Mouse (Mus musculus): Measurements from ENCODE around the gene Itpr1. TPM values are rescaled to one million over a fixed set of nuclear protein-coding genes. Genes with fewer than 3 reads are reported as not detected.
A peak's percentile ranks its signal among the peaks of the same experiment; 100 is the strongest.

The Itpr1 gene
- polyA plus RNA-seq, 2 experiments = 10.7 to 17.1 TPM

DNA sequence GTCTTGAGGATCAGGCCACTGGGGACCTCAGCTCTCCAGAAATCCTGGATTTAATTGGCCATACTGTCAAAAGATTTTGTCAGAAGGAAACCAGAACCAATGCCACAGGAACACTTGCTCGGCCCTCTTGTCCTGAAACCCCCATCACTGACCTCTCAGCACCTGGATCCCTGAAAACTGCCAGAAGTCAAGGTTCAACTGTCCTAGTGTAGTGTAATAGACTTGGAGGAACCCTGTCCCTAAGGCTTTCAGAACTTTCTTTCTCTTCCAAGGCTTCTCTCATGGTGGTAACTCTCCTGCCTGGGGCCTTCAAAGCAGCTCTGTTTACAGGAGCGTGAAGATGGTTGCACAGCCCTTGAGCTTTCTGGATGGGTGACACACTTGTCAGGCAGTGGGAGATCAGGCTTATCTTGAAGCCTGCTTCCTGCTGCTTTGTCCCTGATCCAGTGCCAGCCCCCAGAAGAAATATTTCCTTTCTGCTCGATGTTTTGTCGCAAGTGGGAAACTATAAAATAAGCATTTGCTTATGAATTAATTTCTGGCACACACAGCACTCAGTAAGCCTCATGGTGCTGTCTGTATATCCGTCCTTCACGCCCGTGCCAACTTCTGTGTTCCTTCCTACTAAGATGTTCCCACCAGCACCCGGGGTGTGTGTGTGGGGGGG, 234.4 kb downstream of the Itpr1 start:
- TF ChIP-seq POLR2A (IDR thresholded peaks at IDR 0.05; ENCODE audit: borderline replicate concordance, extremely low read depth, insufficient read depth, insufficient read length) = no peak
- no peak for DNase-seq (ENCODE audit: low spot score)

GRCm38 (mm10) chr6:108448016-108448735, 235.3 kb downstream of the Itpr1 start:
- H3K9me3 ChIP-seq (ENCODE audit: control insufficient read depth, low read length) = no peaks in the 10 kb centered on the region
- no peak overlapping the region for H3K9ac ChIP-seq (ENCODE audit: low read depth, low read length, severe bottlenecking)
- no peaks in the 10 kb centered on the region for H3K27me3 ChIP-seq (ENCODE audit: control insufficient read depth, insufficient read depth, low read length)
- H3K4me1 ChIP-seq (ENCODE audit: control insufficient read depth, insufficient read depth, low read length) = peaks cover 15% of the 10 kb centered on the region
- ATAC-seq (ENCODE audit: low FRiP score, low read depth) = peak; percentile 42; the same call in 1 of the 2 replicates
- no peak for TF ChIP-seq POLR2A (IDR thresholded peaks at IDR 0.05; ENCODE audit: borderline replicate concordance, extremely low read depth, insufficient read depth, insufficient read length)
- H3K27ac ChIP-seq (replicated peaks; ENCODE audit: low read depth, low read length) = 0 out of 2 replicates have a peak overlapping the region, but pooled peaks have one; percentile 19
- peak; percentile 28 for DNase-seq (ENCODE audit: low spot score)
- H3K36me3 ChIP-seq (ENCODE audit: control insufficient read depth, insufficient read depth, low read length) = no peaks in the 10 kb centered on the region
- H3K4me3 ChIP-seq (replicated peaks; ENCODE audit: low read length) = no peak overlapping the region
- H3K4me2 ChIP-seq (replicated peaks; ENCODE audit: low read depth, low read length, severe bottlenecking) = no peak overlapping the region
- 52% methylated on average over 11 of the region's 11 CpGs for WGBS

More for the DNA sequence above, 234.4 kb downstream of the Itpr1 start:
- H3K27me3 ChIP-seq (ENCODE audit: control insufficient read depth, insufficient read depth, low read length) = no peaks in the 10 kb centered on the region
- 72% methylated on average over 8 of the region's 8 CpGs for WGBS
- no peak overlapping the region for H3K4me2 ChIP-seq (replicated peaks; ENCODE audit: low read depth, low read length, severe bottlenecking)
- H3K36me3 ChIP-seq (ENCODE audit: control insufficient read depth, insufficient read depth, low read length) = no peaks in the 10 kb centered on the region
- ATAC-seq (ENCODE audit: low FRiP score, low read depth) = no peak
- H3K27ac ChIP-seq (replicated peaks; ENCODE audit: low read depth, low read length) = peak overlapping the region; percentile 38
- H3K9me3 ChIP-seq (ENCODE audit: control insufficient read depth, low read length) = no peaks in the 10 kb centered on the region
- no peak overlapping the region for H3K9ac ChIP-seq (ENCODE audit: low read depth, low read length, severe bottlenecking)
- peaks cover 15% of the 10 kb centered on the region for H3K4me1 ChIP-seq (ENCODE audit: control insufficient read depth, insufficient read depth, low read length)
- H3K4me3 ChIP-seq (replicated peaks; ENCODE audit: low read length) = no peak overlapping the region

DNA sequence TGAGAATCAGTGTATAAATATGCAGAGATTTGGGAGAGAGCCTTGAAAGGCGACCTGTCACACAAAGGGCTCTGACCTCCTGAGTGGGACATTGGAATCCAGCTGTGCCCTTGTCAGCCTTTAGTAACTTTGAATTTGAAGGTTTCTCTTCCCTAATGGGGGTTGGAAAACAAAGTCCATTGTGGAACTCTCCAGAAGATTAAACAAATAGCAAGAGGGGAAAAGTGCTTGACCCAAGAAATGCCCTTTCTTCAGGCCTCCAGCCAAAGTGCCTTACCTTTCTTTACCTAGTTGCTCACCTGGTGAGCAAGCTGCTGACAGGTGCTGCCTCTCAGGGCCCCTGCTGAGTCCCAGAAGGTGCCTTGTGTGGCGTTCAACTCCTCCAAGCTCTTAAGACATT, 236.0 kb downstream of the Itpr1 start:
- H3K9me3 ChIP-seq (ENCODE audit: control insufficient read depth, low read length) = no peaks in the 10 kb centered on the region
- H3K36me3 ChIP-seq (ENCODE audit: control insufficient read depth, insufficient read depth, low read length) = no peaks in the 10 kb centered on the region
- no peak overlapping the region for H3K9ac ChIP-seq (ENCODE audit: low read depth, low read length, severe bottlenecking)
- H3K4me2 ChIP-seq (replicated peaks; ENCODE audit: low read depth, low read length, severe bottlenecking) = no peak overlapping the region
- peaks cover 18% of the 10 kb centered on the region for H3K4me1 ChIP-seq (ENCODE audit: control insufficient read depth, insufficient read depth, low read length)
- H3K4me3 ChIP-seq (replicated peaks; ENCODE audit: low read length) = no peak overlapping the region
- ATAC-seq (ENCODE audit: low FRiP score, low read depth) (no peak), DNase-seq (ENCODE audit: low spot score) (no peak)
- no peaks in the 10 kb centered on the region for H3K27me3 ChIP-seq (ENCODE audit: control insufficient read depth, insufficient read depth, low read length)
- TF ChIP-seq POLR2A (IDR thresholded peaks at IDR 0.05; ENCODE audit: borderline replicate concordance, extremely low read depth, insufficient read depth, insufficient read length) = no peak
- 70% methylated on average over 2 of the region's 2 CpGs for WGBS
- no peak overlapping the region for H3K27ac ChIP-seq (replicated peaks; ENCODE audit: low read depth, low read length)

GRCm38 (mm10) chr6:108451536-108451935, 238.6 kb downstream of the Itpr1 start:
- WGBS = 88% methylated on average over 2 of the region's 2 CpGs
- H3K27ac ChIP-seq (replicated peaks; ENCODE audit: low read depth, low read length) = no peak overlapping the region
- no peak overlapping the region for H3K9ac ChIP-seq (ENCODE audit: low read depth, low read length, severe bottlenecking)
- H3K36me3 ChIP-seq (ENCODE audit: control insufficient read depth, insufficient read depth, low read length) = no peaks in the 10 kb centered on the region
- DNase-seq (ENCODE audit: low spot score) = no peak
- H3K4me2 ChIP-seq (replicated peaks; ENCODE audit: low read depth, low read length, severe bottlenecking) = no peak overlapping the region
- no peaks in the 10 kb centered on the region for H3K9me3 ChIP-seq (ENCODE audit: control insufficient read depth, low read length)
- H3K4me1 ChIP-seq (ENCODE audit: control insufficient read depth, insufficient read depth, low read length) = peaks cover 24% of the 10 kb centered on the region
- no peaks in the 10 kb centered on the region for H3K27me3 ChIP-seq (ENCODE audit: control insufficient read depth, insufficient read depth, low read length)
- no peak overlapping the region for H3K4me3 ChIP-seq (replicated peaks; ENCODE audit: low read length)
- no peak for ATAC-seq (ENCODE audit: low FRiP score, low read depth)
- TF ChIP-seq POLR2A (IDR thresholded peaks at IDR 0.05; ENCODE audit: borderline replicate concordance, extremely low read depth, insufficient read depth, insufficient read length) = no peak

DNA sequence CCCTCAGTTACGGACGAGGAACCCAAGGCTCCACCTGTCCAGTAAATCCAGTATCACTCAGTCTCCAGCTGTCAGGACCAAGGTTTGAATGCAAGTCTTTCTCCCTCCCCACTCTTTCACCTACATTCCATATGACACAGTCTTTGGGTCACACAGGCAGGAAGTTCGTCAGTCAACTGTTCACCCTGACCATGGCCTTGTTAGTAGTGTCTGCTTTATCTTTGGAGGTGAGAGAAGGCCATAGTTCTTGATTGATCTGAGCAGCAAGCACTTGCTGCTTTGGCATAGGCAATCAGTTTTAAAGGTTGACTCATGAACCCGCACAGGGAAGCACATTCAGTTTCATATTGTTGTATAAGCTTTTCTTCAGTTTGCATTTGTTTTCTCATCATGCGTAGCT, 240.7 kb downstream of the Itpr1 start:
- Histone ChIP-seq H3K36me3 (ENCODE audit: control insufficient read depth, insufficient read depth, low read length) (no peaks in the 10 kb centered on the region), H3K4me3 (replicated peaks; ENCODE audit: low read length) (no peak overlapping the region), H3K4me2 (replicated peaks; ENCODE audit: low read depth, low read length, severe bottlenecking) (no peak overlapping the region), H3K9ac (ENCODE audit: low read depth, low read length, severe bottlenecking) (no peak overlapping the region), H3K9me3 (ENCODE audit: control insufficient read depth, low read length) (no peaks in the 10 kb centered on the region), H3K4me1 (ENCODE audit: control insufficient read depth, insufficient read depth, low read length) (peaks cover 30% of the 10 kb centered on the region), H3K27me3 (ENCODE audit: control insufficient read depth, insufficient read depth, low read length) (no peaks in the 10 kb centered on the region), H3K27ac (replicated peaks; ENCODE audit: low read depth, low read length) (no peak overlapping the region)
- ATAC-seq (ENCODE audit: low FRiP score, low read depth) = no peak
- TF ChIP-seq POLR2A (IDR thresholded peaks at IDR 0.05; ENCODE audit: borderline replicate concordance, extremely low read depth, insufficient read depth, insufficient read length) = no peak
- WGBS = 62% methylated on average over 5 of the region's 5 CpGs
- DNase-seq (ENCODE audit: low spot score) = no peak
